Mouse (Mus musculus): ENCODE measurements around the gene Gm13694. TPM values are rescaled to one million over a fixed set of nuclear protein-coding genes. Genes with fewer than 3 reads are reported as not detected.

Gene Gm13694
- total RNA-seq, 2 experiments from 2014 or later, result 1.6 to 1.7 TPM

DNA sequence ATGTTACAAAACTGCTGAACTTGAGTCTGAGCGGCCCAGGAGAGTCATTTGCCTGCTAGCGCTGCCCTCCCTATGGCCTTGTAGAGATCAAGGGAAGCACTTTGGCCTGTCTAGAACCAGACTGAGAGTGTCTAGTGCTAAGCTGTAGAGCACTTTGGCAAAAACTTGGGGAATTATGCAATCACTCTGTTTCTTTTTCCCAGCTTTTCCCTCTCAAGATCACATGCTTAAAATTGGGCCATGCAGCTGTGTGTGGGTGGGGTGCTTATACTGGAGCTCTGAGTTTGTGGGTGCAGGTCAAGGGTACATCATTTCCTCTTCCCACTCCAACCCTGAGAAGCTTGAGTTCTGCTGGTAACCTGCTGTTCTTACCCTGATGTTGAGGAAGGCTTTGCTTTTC, 44.2 kb downstream of the Gm13694 start:
- DNase-seq (ENCODE audit: extremely low spot score in 1 of 2, low spot score in 1 of 2), result no peak

DNA sequence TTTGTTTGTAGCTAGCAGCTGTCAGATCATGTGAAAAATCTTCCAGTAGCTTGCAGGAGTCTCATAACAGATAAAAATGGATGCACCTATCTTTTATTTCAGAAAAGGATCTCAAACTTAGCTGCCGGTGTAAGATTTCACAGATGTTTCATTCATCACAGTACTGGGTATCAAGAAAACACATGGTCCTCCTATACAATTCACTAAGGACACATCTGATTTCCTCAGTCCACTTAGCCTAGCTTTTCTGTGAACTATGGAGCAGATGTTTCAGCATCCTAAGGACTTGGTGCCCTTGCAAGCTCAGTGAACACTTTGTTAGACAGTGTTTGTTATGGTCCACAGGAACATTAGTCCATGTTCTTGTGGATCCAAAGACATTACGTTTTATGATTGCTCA, 44.6 kb downstream of the Gm13694 start:
- DNase-seq (ENCODE audit: extremely low spot score in 1 of 2, low spot score in 1 of 2), result no peak

DNA sequence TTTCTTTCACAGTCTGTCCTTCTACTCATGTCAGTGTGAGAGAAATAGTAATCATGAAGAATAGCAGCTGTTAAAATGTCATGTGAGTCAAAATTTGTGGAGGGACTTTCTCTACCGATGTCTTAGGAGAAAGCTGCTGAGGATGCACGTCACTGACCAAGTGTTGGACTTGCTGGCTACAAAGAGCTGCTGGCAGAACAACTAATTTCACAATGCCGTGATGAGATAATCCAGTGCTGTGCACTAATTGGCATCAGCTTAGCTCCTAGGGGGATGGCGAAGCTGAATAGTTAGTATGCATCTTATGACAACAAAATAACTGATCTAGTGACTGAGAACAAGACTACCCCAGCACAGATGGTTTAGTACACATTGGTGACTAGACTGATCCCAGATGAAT, 46.5 kb downstream of the Gm13694 start:
- no peak for DNase-seq (ENCODE audit: extremely low spot score in 1 of 2, low spot score in 1 of 2)

Other genes with a start within 250 kb of the Gm13694 start
- gene Fam171b, start 166.3 kb upstream of the Gm13694 start, total RNA-seq (2021), result 100 to 1,000 TPM; 200 to 203 TPM
- gene Zswim2, start 37.7 kb upstream of the Gm13694 start, total RNA-seq (2021), result not detected
- 1 to 10 TPM; 1.6 to 1.7 TPM for gene Gm13698, start 23.2 kb upstream of the Gm13694 start, total RNA-seq (2021)
- gene Gm13693, start 17.4 kb upstream of the Gm13694 start, total RNA-seq (2021), result 1 to 10 TPM; 1.6 to 1.7 TPM
- not detected for gene Gm13695, start 11.6 kb upstream of the Gm13694 start, total RNA-seq (2021)
- gene Gm13696, start 5.8 kb upstream of the Gm13694 start, total RNA-seq (2021), result 1 to 10 TPM; 1.6 to 1.7 TPM
- gene Gm13697, start 5.8 kb downstream of the Gm13694 start, total RNA-seq (2021), result 1 to 10 TPM; 1.6 to 1.7 TPM
- 1 to 10 TPM; 1.6 to 1.7 TPM for gene Gm13691, start 11.6 kb downstream of the Gm13694 start, total RNA-seq (2021)